Mouse (Mus musculus) layer of hippocampus, adult 8-10 months (tissue): ENCODE measurements at regions not wholly inside any gene's neighbourhood (a gene's known extent, or its start where the extent isn't known, plus 50 kb on each side); places are given as distances from the start of the nearest gene placed in this dataset.

Experiments used
- DNase-seq, 2 experiments: peaks; one replicate each; pipeline ENCODE4 v3.0.0; 2022; ENCODE audit warnings: low spot score in 2 of 2

DNA sequence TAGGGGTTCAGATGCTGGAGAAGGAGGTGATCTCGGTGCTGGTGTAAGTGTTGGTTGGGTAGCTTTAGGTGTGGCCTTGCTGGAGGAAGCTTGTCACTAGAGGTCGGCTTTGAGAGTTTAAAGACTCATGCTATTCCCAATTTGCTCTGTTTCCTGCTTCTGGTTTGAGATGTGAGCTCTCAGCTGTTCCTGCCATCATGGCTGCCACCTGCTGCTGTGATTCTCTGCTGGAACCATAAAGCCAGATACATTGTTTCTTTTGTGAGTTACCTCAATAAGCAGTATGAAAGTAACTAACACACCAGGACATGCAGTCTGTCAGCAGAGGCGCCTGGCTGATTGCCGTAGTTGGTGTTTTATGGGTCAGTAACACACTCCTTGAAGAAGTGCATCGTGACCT, 94.2 kb upstream of the Tut7 start:
- DNase-seq: no peak

DNA sequence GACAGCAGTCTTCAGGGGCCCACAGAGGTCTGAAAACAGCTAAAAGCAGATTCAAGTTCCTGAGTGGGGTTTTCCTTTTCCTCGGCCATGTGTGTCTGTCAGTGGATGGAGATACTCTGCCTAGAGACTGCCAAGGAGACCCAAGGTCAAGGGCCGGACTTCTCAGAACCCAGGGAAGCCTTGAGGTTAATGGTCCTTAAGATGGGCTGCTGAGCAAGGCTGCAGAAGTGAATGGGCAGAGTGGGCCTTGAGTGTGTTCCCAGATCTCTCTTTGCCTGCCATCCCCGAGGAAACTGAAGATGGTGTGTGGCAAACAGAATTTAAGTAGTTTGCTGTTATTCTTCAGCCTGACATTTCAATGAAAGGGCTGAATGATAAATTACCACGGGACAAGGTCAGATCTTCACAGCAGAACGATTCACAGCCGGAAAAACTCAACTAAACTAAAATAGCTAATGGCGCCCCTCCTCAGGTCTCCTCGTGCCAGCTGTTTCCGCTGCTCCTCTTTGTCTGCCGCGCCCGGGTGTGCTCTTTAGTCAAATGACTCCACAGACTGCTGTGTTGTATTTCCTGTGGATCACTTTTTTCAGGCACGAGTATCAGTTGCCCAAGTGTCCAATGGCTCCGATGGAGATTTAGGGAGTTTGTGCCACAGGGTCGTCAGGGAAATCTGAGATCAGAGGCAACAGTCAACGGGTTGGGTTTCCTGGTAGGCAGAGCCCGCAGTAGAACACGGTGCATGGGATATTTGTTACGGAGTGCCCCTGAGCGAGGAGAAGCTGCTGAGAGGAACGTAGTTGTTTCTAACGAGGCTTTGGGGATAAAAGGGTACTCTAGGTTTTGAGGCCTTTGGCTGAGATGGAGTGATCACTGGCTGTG, 93.5 kb upstream of the Tut7 start:
- no peak for DNase-seq

DNA sequence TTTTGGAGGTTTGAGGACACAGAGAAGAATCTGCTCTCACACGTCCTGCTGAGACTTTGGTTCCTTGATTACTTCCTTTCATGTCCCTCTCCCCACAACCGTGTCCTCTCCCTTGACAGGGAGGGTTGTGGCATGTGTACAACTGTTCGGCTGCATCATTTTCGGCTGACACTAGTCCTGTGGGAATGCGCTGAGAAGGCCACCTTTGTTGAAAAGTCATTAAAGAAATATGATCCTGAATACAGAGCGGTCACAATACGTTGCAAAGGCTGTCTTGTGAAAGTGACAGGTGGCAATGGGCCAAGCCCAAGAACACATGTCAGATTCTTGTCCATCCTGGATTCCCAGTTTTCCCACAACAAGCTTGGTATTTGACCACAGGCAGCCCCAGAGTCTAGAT, 92.8 kb upstream of the Tut7 start:
- no peak for DNase-seq

DNA sequence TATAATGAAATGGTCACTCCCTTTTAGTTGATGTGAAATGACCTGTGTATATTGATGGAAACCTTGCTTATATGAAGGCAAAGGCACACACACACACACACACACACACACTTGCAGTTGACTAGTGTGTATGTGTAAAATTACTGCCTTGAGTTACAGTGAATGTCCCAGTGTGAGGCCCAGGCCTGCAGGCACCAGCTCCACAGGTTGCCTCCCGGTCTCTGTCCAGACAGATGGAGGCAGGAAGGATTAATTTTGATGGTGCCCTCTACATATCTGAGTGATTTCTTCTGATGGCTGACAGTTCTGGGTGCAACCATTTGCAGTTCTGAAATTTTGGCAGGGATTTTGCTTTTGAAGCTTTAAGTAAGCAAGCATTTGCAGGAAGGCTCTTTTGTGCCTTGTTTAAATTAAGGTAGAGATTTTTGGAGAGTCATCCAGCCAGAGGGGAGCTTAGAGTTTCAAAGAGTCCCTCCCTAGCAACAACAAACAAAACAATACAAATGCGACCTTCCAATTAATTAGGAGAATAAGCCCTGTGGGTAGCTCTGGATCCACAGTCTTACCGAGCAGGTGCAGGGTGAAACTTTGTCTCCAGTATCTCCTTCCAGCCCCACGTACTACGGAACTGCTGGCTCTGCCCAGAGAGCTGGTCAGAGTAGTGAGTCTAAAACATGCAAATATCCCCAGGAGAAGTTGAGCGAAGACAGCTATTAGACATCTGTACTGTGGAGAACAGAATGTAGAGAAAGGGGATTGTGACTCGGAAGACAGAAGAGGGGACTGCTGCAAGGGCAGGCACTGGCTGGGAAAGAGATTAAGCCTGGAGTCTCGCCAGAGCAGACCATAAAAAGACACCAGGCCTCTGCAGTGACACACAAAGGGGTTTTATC, 87.5 kb upstream of the Tut7 start:
- no peak for DNase-seq

GRCm38 (mm10) chr13:59909400-59909799, 86.5 kb upstream of the Tut7 start:
- DNase-seq: no peak

- DNase-seq: no peak
Measured at GRCm38 (mm10) chr13:59908786-59909185, 85.8 kb upstream of the Tut7 start.

DNA sequence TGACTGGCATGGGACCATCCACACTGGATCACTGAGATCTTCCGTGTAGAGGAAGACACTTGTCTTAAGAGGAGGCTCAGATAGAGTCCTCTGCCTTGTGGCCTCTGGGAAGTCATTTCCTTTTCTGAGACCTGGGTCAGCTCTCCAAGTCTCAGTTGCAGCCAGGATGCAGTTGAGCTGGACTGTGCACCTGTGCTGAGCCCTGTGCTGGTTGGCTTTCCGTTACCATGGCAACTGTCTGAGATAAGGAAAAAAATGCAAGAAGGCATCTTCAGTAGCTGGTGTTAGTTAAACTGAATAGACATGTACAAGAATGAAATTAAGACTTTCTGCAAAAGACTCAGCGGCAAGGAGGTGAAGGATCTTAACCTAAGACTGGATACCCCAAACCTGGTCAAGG, 82.5 kb upstream of the Tut7 start:
- DNase-seq: no peak

- no peak for DNase-seq
Measured at GRCm38 (mm10) chr13:59904415-59904814, 81.5 kb upstream of the Tut7 start.

DNA sequence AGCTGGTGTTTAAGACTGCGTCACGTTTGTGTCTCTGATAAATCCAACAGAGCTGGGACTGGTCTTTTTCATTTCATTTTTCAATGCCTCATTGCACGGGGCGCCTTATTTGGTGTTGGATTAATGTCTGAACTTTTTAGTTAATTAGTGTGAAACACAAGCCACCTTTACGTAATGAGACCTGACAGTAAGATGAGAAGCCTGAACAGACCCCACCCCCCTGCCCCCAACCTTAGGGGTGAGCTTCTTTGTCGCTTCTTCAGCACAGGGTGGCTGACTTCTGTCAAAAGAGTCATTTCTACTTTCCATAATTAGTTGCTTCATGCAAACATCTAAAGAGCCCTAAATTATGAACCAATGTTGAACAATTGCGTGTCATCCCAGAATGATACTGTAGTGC, 76.6 kb upstream of the Tut7 start:
- DNase-seq: no peak

GRCm38 (mm10) chr13:59895754-59896153, 72.8 kb upstream of the Tut7 start:
- no peak for DNase-seq

- no peak for DNase-seq
Measured at GRCm38 (mm10) chr13:59894094-59894493, 71.1 kb upstream of the Tut7 start.

DNA sequence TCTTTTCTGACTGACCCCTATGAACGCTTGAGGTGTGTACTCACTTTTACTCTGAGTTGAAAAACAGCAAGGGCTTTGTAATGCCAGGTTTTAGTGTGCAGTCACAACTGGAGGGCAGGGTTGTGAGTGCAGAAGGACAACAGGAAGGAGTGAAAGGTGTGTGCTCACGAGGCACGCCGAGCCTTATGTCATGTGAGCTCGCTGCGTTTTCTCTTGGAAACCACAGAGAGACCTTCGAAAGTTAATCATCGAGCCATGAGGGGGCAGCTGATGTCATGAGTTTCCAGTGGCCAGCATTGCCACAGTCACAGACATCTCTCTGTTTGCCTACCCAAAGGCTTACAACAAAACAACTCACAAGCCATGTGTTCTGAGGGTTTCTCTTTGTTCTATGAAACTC, 70.0 kb upstream of the Tut7 start:
- no peak for DNase-seq

GRCm38 (mm10) chr13:59892340-59892739, 69.4 kb upstream of the Tut7 start:
- DNase-seq: no peak

GRCm38 (mm10) chr13:59891737-59892136, 68.8 kb upstream of the Tut7 start:
- DNase-seq: no peak

GRCm38 (mm10) chr13:59889468-59890117, 66.6 kb upstream of the Tut7 start:
- DNase-seq: peak; percentile 18 to 52

GRCm38 (mm10) chr13:59888038-59889016, 65.4 kb upstream of the Tut7 start:
- no peak for DNase-seq

DNA sequence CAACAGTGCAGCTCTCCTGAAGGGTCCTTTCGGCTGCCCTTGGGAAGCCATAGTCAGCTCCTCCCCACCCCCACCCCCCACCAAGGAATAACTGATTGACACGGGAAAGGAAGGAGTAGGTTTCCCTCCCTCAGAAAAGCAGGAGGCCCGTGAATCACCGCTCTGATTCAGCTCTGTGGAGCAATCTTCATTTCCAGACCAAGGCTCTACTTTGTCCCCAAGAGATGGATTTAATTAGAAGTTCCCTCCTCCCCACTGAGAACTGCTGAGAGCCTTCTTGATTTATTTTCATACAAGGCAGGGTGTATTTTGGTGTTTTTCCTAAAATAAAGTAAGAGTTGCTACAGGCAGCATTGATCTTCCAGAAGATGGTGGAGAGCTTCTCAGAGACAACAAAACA, 64.4 kb upstream of the Tut7 start:
- DNase-seq: no peak

DNA sequence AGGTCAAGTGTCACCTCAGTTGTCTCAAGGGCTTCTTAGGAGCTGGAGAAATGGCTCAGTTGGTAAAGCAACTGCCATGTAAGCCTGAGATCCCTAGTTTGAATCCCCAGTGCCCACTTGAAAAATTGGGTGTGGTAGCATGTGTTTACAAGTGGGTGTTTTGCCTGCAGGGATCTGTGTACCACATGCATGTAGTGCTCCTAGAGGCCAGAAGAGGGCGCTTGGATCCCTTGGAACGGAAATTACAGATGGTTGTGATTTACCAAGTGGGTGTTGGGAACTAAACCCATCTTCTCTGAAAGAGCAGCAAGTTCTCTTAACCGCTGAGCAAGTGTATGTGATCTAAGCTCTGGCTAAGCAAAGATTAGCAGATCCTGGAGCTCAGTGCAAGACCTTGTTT, 63.6 kb upstream of the Tut7 start:
- DNase-seq: no peak

DNA sequence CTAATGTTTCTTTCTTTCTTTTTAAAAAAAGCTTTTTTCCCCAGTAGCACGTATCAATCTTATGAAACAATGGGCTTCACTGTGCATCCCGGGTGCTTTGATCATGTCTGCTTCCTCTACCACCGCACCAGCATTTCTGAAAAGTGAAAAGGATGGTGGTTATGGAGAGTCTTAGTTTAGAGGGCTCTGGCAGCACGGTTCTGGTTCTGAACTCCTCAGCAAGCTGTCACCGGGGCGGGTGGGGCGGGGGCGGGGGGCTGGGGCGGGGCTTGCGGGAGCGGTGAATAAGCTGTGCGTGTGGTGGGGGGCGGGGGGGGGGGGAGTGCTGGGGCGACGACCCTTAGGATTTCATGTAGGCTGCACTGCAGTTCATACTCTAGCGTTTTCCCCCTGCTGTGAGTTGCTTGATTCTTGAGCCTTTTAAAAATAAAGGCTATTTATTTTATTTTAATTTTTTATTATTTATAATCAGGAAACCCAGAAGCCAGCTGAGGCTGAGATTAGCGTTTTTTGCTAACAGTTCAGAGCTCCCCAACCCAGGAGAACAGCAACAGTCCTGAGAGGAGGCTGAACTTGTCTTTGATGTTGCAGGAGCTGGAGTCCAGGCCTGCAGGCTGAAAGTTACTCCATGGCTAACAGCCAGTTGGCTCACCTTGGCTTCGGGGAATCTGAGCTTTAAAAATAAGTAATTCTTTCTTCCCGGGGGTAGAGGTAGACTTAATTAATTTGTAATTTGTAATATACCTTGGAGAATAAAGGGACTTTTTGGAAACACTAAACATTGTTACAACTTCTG, 59.2 kb upstream of the Tut7 start:
- DNase-seq: no peak

DNA sequence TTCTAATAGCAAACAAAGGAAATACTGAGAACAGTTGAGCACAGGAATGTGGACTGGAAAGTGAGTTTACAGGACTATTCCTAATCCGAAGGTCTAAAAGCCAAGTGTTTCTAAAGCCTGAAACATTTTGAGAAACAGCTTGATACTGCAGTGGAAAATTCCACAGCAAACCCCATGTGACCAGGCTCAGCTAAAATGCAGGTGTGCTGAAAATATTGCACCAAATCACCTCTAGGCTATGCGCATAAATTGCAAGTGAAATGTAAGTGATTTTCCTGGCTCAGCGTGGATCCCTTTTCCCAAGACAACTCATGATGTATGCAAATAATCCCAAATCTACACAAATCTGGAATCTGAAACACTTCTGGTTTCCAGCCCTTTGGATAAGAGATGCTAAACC, 57.1 kb upstream of the Tut7 start:
- DNase-seq: no peak
